Mouse (Mus musculus) heart, embryonic 14.5 days (tissue): Measurements from ENCODE around the gene Aldh8a1. TPM values are rescaled to one million over a fixed set of nuclear protein-coding genes. Genes with fewer than 3 reads are reported as not detected.

Experiments used
- ATAC-seq: fragments of 200-750 bp; cut with Nextera tagmentation; 2 replicates; pipeline ENCODE4 v1.8.0; 2017; ENCODE audit warnings: low read depth, moderate TSS enrichment; ENCODE audit not compliant: insufficient number of reproducible peaks, insufficient read depth, low FRiP score
- H3K27ac ChIP-seq, 2 experiments: fragments of 200-500 bp in 1 of 2; fragments of 300-500 bp in 1 of 2; sonication (generic) in 1 of 2; replicated peaks in 1 of 2; 2 replicates each; pipeline ENCODE4 v1.5.1; 2012 to 2014; ENCODE audit warnings: low read depth in 2 of 2, low read length in 2 of 2, control low read depth in 1 of 2, mild to moderate bottlenecking in 1 of 2, mixed read lengths in 1 of 2; ENCODE audit not compliant: control insufficient read depth in 1 of 2, insufficient read depth in 1 of 2
- H3K27me3 ChIP-seq: fragments of 300-500 bp; sonication (generic); 2 replicates; pipeline ENCODE4 v1.6.1; 2014; ENCODE audit warnings: mild to moderate bottlenecking, low read length, control low read depth; ENCODE audit not compliant: control insufficient read depth, insufficient read depth
- H3K36me3 ChIP-seq: fragments of 300-500 bp; sonication (generic); 2 replicates; pipeline ENCODE4 v1.6.1; 2014; ENCODE audit warnings: mild to moderate bottlenecking, control low read depth, low read length, mixed read lengths; ENCODE audit not compliant: control insufficient read depth, insufficient read depth
- H3K4me1 ChIP-seq, 2 experiments: fragments of 200-500 bp in 1 of 2; fragments of 300-500 bp in 1 of 2; sonication (generic) in 1 of 2; 2 replicates each; pipeline ENCODE4 v1.6.1; 2012 to 2014; ENCODE audit warnings: low read length in 2 of 2, control low read depth in 1 of 2, mixed read lengths in 1 of 2; ENCODE audit not compliant: control insufficient read depth in 2 of 2, insufficient read depth in 2 of 2
- H3K4me2 ChIP-seq: fragments of 300-500 bp; sonication (generic); 2 replicates; pipeline ENCODE4 v1.6.1; 2014; ENCODE audit warnings: mild to moderate bottlenecking, low read length
- H3K4me3 ChIP-seq, 2 experiments: fragments of 200-500 bp in 1 of 2; fragments of 300-500 bp in 1 of 2; sonication (generic) in 1 of 2; 2 replicates each; pipeline ENCODE4 v1.5.1; 2012 to 2014; ENCODE audit warnings: low read length in 2 of 2, mild to moderate bottlenecking in 2 of 2, control low read depth in 1 of 2, low read depth in 1 of 2, moderate library complexity in 1 of 2; ENCODE audit not compliant: control insufficient read depth in 1 of 2, insufficient read depth in 1 of 2
- H3K9ac ChIP-seq: fragments of 300-500 bp; sonication (generic); 2 replicates; pipeline ENCODE4 v1.6.1; 2014; ENCODE audit warnings: mild to moderate bottlenecking, low read length
- H3K9me3 ChIP-seq: fragments of 300-500 bp; sonication (generic); 2 replicates; pipeline ENCODE4 v1.6.1; 2016; ENCODE audit warnings: low read length, control low read depth; ENCODE audit not compliant: control insufficient read depth
- WGBS: fragments of 180-500 bp; shearing (Covaris S2); extraction: QIAGEN DNeasy Blood & Tissue Kit; methylation state at CpG from one replicate; pipeline ENCODE4 v1.1.7; 2014; 5-methylcytosine and 5-hydroxymethylcytosine counted together
- polyA plus RNA-seq: library from polyadenylated mRNA; unstranded; fragments of >200 nt; fragmentation: Nextera tagmentation; extraction: Ambion mirVana; gene quantifications from 2 replicates; pipeline ENCODE4 v1.2.1, GENCODE M21; 2014

Aldh8a1 gene
- polyA plus RNA-seq, 1 experiment from 2014 or later, result not detected

DNA sequence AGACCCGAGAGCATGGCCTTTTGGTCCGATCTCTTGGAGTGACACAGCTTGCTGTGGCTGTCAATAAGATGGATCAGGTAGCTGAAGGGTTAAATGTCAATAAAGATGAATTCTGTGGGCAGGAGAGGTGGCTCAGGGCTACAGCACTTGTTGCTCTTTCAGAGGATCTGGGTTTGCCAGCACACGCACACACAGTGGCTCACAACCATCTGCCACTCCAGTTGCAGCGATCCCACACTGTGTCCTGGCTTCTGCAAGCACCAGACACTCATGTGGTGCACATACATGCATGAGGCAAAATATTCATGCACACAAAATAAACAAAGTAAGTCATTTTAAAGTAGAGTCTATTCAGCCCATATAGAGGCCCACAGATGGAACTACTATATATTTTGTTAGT is 29.8 kb upstream of the Aldh8a1 start:
- Histone ChIP-seq H3K4me3 (no peak overlapping the region), H3K27me3 (no peaks in the 10 kb centered on the region), H3K27ac (no peak overlapping the region), H3K9me3 (no peaks in the 10 kb centered on the region), H3K9ac (no peak overlapping the region), H3K36me3 (peaks cover 82% of the 10 kb centered on the region), H3K4me2 (no peak overlapping the region), H3K4me1 (no peaks in the 10 kb centered on the region)
- 97% methylated on average over 4 of the region's 4 CpGs for WGBS
- no peak for ATAC-seq

DNA sequence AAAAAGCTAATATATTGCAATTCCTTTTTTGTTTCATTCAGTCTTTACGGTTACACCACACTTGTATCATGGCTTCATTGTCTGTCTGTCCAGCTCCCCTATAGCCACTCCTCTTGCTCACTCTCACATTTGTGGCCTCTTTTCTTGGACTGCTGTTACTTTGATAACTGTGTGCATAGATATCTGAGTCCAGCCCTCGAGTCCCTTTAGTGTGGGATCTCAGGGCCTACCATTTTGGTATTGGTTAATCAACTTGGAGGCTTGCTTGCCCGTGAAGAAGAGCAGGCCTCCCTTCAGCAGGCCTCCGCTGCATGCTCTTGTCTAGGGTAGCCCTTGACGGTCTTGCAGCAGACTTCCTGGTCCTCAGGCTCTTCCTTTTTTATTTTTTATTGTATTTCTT is 27.6 kb upstream of the Aldh8a1 start:
- peaks cover 75% of the 10 kb centered on the region for H3K36me3 ChIP-seq
- 85% methylated on average over 5 of the region's 5 CpGs for WGBS
- ATAC-seq, result no peak
- no peak overlapping the region for H3K27ac ChIP-seq
- H3K4me2 ChIP-seq, result no peak overlapping the region
- no peaks in the 10 kb centered on the region for H3K4me1 ChIP-seq
- H3K4me3 ChIP-seq, result no peak overlapping the region
- no peaks in the 10 kb centered on the region for H3K9me3 ChIP-seq
- H3K9ac ChIP-seq, result no peak overlapping the region
- no peaks in the 10 kb centered on the region for H3K27me3 ChIP-seq

DNA sequence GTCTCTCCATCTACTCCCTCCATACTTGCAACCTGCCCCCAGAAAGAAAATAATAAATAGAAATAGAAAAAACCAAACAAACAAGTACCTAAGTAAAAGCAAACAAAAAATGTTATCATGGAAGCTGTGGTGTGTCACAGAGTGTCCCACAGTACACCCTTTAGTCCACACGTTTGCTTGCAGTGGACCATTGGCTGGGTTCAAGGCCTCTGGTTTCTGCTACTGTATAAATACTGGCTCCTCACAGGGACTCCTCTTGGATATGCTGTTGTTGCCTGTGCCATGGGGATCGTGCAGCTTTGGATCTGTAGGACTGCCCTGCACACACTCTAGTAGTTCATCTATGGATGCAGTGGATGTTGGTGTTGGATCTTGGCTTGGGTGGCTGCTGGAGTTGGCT is 27.1 kb upstream of the Aldh8a1 start:
- WGBS, result 92% methylated on average over 2 of the region's 2 CpGs
- no peaks in the 10 kb centered on the region for H3K27me3 ChIP-seq

DNA sequence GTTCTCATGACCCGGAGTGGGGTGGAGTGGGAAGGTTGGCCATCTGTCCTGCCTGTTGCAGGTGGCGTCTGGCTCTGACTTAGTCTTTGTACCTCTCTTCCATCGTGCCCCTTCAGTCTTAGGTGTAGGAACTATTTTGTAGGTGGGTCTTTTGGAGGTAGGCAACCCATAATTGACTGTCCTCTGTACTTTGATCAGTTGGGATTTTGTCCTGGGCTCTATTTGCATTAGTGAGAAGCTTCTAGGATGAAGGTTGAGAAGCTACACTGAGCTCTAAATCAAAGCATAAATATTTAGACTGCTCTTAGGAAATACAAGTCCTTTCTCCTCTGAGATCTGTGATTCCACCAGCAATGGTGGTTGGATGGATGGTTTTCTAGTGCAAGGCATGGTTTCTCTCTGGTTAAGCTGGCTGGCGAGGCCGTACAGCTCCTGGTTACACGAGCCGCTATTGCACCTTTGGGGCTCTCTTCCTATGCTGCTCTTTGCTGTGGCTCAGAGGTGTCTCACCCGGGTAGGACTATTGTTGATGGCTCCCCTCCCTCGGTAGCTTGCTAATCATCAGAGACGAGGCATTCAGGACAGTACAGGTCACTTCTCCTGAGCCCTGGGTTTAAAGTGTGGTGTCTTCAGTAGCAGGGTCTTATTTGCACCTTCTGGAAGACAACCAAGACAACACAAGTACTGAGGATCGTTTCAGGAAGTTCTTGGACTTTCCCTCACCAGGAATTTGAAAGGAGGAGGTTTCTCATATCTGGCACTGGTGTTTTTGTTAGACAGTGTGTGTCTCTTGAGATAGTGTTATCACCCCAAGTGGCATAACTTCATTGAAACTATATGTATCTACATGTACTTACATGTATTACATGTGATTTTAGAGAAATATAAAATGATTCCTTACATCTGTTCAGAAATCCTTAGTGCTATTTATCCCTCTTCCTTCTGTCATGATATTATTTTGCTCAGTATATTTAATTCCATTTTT is 26.3 kb upstream of the Aldh8a1 start:
- Histone ChIP-seq H3K36me3 (peaks cover 74% of the 10 kb centered on the region), H3K9ac (no peak overlapping the region), H3K4me3 (no peak overlapping the region), H3K27me3 (no peaks in the 10 kb centered on the region), H3K9me3 (no peaks in the 10 kb centered on the region), H3K4me1 (no peaks in the 10 kb centered on the region), H3K4me2 (no peak overlapping the region), H3K27ac (no peak overlapping the region)
- 84% methylated on average over 11 of the region's 11 CpGs for WGBS
- no peak for ATAC-seq

More for the DNA sequence above, 27.1 kb upstream of the Aldh8a1 start:
- Histone ChIP-seq H3K9me3 (no peaks in the 10 kb centered on the region), H3K9ac (no peak overlapping the region), H3K4me1 (no peaks in the 10 kb centered on the region), H3K36me3 (peaks cover 76% of the 10 kb centered on the region), H3K4me2 (no peak overlapping the region), H3K27ac (no peak overlapping the region), H3K4me3 (no peak overlapping the region)
- ATAC-seq, result no peak

DNA sequence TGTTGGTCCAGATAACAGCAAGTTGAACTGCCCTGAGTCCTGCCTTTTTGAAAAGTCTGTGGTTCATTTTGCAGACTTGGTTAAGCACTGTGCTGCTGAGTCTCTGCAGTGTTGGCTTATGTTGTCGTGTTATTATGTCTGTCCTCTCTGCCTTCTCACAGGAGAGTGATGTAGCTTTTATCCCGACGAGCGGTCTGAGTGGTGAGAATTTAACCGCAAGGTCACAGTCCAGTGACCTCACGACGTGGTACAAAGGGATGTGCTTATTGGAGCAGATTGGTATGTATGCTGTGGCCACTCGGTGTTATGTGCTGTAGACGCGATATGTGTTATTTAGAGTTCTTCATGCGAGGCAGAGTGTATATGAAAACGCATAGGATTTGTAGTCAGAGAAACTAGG is 25.3 kb upstream of the Aldh8a1 start:
- 86% methylated on average over 12 of the region's 12 CpGs for WGBS
- no peaks in the 10 kb centered on the region for H3K4me1 ChIP-seq
- H3K9me3 ChIP-seq, result no peaks in the 10 kb centered on the region
- ATAC-seq, result no peak
- no peak overlapping the region for H3K9ac ChIP-seq
- no peak overlapping the region for H3K4me2 ChIP-seq
- no peaks in the 10 kb centered on the region for H3K27me3 ChIP-seq
- no peak overlapping the region for H3K4me3 ChIP-seq
- H3K27ac ChIP-seq, result no peak overlapping the region
- peaks cover 74% of the 10 kb centered on the region for H3K36me3 ChIP-seq

DNA sequence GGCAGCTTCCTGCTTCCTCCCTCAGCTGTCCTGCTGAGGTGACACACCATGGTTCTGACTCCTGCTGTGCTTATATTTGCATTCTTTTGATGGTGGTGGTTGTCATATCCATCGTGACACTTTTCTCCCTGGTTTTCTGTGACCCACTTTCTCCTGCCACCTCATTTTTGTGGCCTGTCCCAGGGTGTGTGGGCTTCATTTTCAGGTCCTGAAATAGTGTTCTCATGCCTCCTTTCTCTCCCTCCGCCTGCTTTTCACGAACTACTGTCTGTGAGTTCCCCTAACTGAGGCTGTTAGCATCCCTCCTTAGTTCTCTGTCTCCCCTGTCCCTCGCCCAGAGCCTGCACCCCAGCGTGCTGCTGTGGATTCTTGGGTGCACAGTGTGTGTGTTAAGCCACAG is 23.2 kb upstream of the Aldh8a1 start:
- Histone ChIP-seq H3K9me3 (no peaks in the 10 kb centered on the region), H3K4me3 (no peak overlapping the region), H3K9ac (no peak overlapping the region), H3K36me3 (peaks cover 67% of the 10 kb centered on the region), H3K4me1 (no peaks in the 10 kb centered on the region), H3K27ac (no peak overlapping the region), H3K4me2 (no peak overlapping the region), H3K27me3 (no peaks in the 10 kb centered on the region)
- no peak for ATAC-seq
- WGBS, result 67% methylated on average over 5 of the region's 5 CpGs

DNA sequence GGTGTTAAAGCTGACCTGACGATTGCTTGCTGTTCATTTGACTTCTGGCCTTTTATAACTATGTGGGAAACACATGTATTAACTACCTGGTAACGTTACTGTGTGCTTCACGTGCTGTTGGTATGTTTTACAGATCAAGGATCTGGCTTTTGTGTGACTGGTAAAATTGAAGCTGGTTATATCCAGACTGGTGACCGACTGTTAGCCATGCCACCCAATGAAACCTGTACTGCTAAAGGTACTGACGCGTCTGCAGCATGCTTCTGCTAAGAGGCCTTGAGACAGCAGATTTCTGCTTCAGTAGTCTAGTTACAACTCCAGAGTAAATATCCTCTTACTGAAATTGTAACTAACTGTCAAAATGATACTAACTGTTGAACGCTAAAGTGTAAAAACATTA is 22.6 kb upstream of the Aldh8a1 start:
- Histone ChIP-seq H3K36me3 (peaks cover 70% of the 10 kb centered on the region), H3K4me3 (no peak overlapping the region), H3K4me1 (no peaks in the 10 kb centered on the region), H3K9ac (no peak overlapping the region), H3K9me3 (no peaks in the 10 kb centered on the region), H3K4me2 (no peak overlapping the region), H3K27me3 (no peaks in the 10 kb centered on the region), H3K27ac (no peak overlapping the region)
- no peak for ATAC-seq
- 92% methylated on average over 7 of the region's 7 CpGs for WGBS

DNA sequence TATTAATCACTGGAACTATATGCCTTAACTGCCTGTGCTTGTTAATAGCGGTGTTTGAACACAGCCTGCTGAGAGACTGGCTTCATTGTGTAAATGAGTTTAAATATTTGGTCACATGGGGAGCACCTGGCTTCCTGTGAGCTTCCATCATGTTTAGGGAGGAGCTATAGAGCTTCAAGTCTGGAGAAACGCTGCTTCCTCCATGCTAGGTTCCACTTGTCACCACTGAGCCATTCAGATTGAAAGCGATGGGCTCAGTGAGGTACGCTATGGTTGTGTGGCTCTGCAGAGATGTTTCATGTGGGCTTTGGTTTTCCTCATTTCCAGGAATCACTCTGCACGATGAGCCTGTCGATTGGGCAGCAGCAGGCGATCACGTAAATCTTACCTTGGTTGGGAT is 19.1 kb upstream of the Aldh8a1 start:
- Histone ChIP-seq H3K9me3 (no peaks in the 10 kb centered on the region), H3K36me3 (peaks cover 61% of the 10 kb centered on the region), H3K4me2 (no peak overlapping the region), H3K27ac (no peak overlapping the region), H3K4me1 (no peaks in the 10 kb centered on the region), H3K9ac (no peak overlapping the region), H3K27me3 (no peaks in the 10 kb centered on the region), H3K4me3 (no peak overlapping the region)
- WGBS, result 94% methylated on average over 8 of the region's 8 CpGs
- no peak for ATAC-seq
